Mouse (Mus musculus) liver, postnatal 0 days (tissue): ENCODE data around the gene B4gat1.

ENCODE experiments used
- CTCF ChIP-seq: sonication (generic); IDR thresholded peaks from 2 replicates; pipeline ENCODE4 v1.5.1; 2016; ENCODE audit warnings: antibody characterized with exemption, low read depth
- EP300 ChIP-seq: IDR thresholded peaks from 2 replicates; pipeline ENCODE4 v1.6.1; 2016; ENCODE audit warnings: antibody characterized with exemption, low read depth, mild to moderate bottlenecking

GRCm38 (mm10) chr19:5067040-5067799 lies 28.6 kb downstream of the B4gat1 start:
- TF ChIP-seq CTCF (no peak), EP300 (no peak)
